Mouse (Mus musculus): ENCODE results near the gene Pde4d. TPM values are rescaled to one million over a fixed set of nuclear protein-coding genes. Genes with fewer than 3 reads are reported as not detected.

Gene Pde4d
- polyA plus RNA-seq, 1 experiment from 2014 or later: 29.2 TPM

- Histone ChIP-seq H3K9me3 (ENCODE audit: control insufficient read depth, low read length) (no peaks in the 10 kb centered on the region), H3K4me1 (ENCODE audit: control insufficient read depth in 2 of 2, insufficient read depth in 2 of 2, low read length in 2 of 2) (peaks cover 2 to 22% of the 10 kb centered on the region in 2 experiments), H3K27ac (replicated peaks in 1 of 2; ENCODE audit: control insufficient read depth in 1 of 2, insufficient read depth in 1 of 2, low read depth in 2 of 2, low read length in 2 of 2) (no peak overlapping the region), H3K9ac (ENCODE audit: low read length) (no peak overlapping the region), H3K36me3 (ENCODE audit: control insufficient read depth, insufficient read depth, low read length) (no peaks in the 10 kb centered on the region), H3K27me3 (ENCODE audit: control insufficient read depth, insufficient read depth, low read length) (no peaks in the 10 kb centered on the region), H3K4me3 (ENCODE audit: control insufficient read depth in 1 of 2, insufficient read depth in 1 of 2, low read depth in 1 of 2, low read length in 2 of 2) (no peak overlapping the region), H3K4me2 (ENCODE audit: low read length) (no peak overlapping the region)
- ATAC-seq (ENCODE audit: insufficient number of reproducible peaks, insufficient read depth, low FRiP score, low read depth): no peak
- 72% methylated on average over 8 of the region's 8 CpGs for WGBS
Observed at GRCm38 (mm10) chr13:109680229-109680628, 1230.5 kb downstream of the Pde4d start.

DNA sequence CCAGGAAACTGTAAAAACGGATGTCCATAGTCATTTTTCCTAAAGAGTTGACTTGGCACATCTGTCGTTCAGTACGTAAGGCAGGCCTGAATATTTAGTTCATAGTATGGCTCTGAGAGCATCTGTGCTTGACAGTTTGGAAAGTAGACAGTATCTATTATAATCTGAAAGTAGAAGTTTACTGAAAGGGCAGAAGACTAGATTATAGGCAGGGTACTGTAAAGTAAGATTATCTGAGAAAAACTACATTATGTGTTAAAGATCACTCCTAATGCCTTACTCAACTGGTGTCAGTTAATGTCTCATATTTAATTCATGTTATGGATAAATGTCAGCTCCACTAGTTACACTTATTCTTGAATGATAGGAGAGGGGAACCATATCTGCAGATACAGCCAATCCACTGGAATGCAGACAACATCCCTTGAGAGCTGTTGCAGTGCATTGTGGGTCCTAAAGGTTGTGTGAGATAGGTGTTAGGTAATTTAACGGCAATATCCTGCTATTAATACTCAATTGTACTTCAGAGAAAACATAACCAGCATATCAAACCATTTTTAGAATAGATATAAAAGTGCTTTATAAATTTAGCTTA, 1232.0 kb downstream of the Pde4d start:
- Histone ChIP-seq H3K36me3 (ENCODE audit: control insufficient read depth, insufficient read depth, low read length) (no peaks in the 10 kb centered on the region), H3K4me1 (ENCODE audit: control insufficient read depth in 2 of 2, insufficient read depth in 2 of 2, low read length in 2 of 2) (peaks cover 2 to 22% of the 10 kb centered on the region in 2 experiments), H3K27me3 (ENCODE audit: control insufficient read depth, insufficient read depth, low read length) (no peaks in the 10 kb centered on the region), H3K9ac (ENCODE audit: low read length) (no peak overlapping the region), H3K27ac (replicated peaks in 1 of 2; ENCODE audit: control insufficient read depth in 1 of 2, insufficient read depth in 1 of 2, low read depth in 2 of 2, low read length in 2 of 2) (no peak overlapping the region), H3K4me3 (ENCODE audit: control insufficient read depth in 1 of 2, insufficient read depth in 1 of 2, low read depth in 1 of 2, low read length in 2 of 2) (no peak overlapping the region), H3K9me3 (ENCODE audit: control insufficient read depth, low read length) (no peaks in the 10 kb centered on the region), H3K4me2 (ENCODE audit: low read length) (no peak overlapping the region)
- 73% methylated on average over 4 of the region's 4 CpGs for WGBS
- no peak for ATAC-seq (ENCODE audit: insufficient number of reproducible peaks, insufficient read depth, low FRiP score, low read depth)

DNA sequence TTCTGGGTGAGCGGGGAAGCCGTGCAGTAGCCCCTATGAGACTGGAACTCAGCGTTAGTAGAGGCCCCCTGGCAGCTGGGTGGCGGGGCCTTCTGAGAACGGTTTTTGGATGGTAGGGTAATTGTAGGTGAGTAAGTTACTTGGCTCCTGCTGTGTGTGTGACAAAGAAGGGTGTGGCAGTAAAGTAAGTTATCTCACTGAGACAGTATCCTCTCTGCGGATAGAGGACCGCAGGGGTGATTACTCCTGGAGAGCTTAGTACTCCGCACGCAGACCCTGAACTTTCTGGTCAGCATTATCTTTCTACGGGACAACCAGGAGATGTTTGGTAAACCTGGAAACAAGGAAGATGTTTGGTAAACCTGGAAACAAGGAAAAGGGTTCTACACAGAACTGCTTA, 1233.3 kb downstream of the Pde4d start:
- H3K27me3 ChIP-seq (ENCODE audit: control insufficient read depth, insufficient read depth, low read length): no peaks in the 10 kb centered on the region
- H3K9me3 ChIP-seq (ENCODE audit: control insufficient read depth, low read length): no peaks in the 10 kb centered on the region
- no peak overlapping the region for H3K27ac ChIP-seq (replicated peaks in 1 of 2; ENCODE audit: control insufficient read depth in 1 of 2, insufficient read depth in 1 of 2, low read depth in 2 of 2, low read length in 2 of 2)
- ATAC-seq (ENCODE audit: insufficient number of reproducible peaks, insufficient read depth, low FRiP score, low read depth): no peak
- H3K4me1 ChIP-seq (ENCODE audit: control insufficient read depth in 2 of 2, insufficient read depth in 2 of 2, low read length in 2 of 2): peaks cover 2 to 28% of the 10 kb centered on the region in 2 experiments
- no peaks in the 10 kb centered on the region for H3K36me3 ChIP-seq (ENCODE audit: control insufficient read depth, insufficient read depth, low read length)
- H3K4me2 ChIP-seq (ENCODE audit: low read length): no peak overlapping the region
- no peak overlapping the region for H3K9ac ChIP-seq (ENCODE audit: low read length)
- no peak overlapping the region for H3K4me3 ChIP-seq (ENCODE audit: control insufficient read depth in 1 of 2, insufficient read depth in 1 of 2, low read depth in 1 of 2, low read length in 2 of 2)
- 71% methylated on average over 10 of the region's 10 CpGs for WGBS

GRCm38 (mm10) chr13:109684985-109685295, 1235.2 kb downstream of the Pde4d start:
- WGBS: 19% methylated on average over 3 of the region's 3 CpGs
- peak overlapping the region; percentile 85 for H3K9ac ChIP-seq (ENCODE audit: low read length)
- no peaks in the 10 kb centered on the region for H3K27me3 ChIP-seq (ENCODE audit: control insufficient read depth, insufficient read depth, low read length)
- peak overlapping the region; percentile 95 to 99 for H3K27ac ChIP-seq (replicated peaks in 1 of 2; ENCODE audit: control insufficient read depth in 1 of 2, insufficient read depth in 1 of 2, low read depth in 2 of 2, low read length in 2 of 2)
- H3K9me3 ChIP-seq (ENCODE audit: control insufficient read depth, low read length): no peaks in the 10 kb centered on the region
- peak overlapping the region; percentile 73 for H3K4me2 ChIP-seq (ENCODE audit: low read length)
- no peak for ATAC-seq (ENCODE audit: insufficient number of reproducible peaks, insufficient read depth, low FRiP score, low read depth)
- no peaks in the 10 kb centered on the region for H3K36me3 ChIP-seq (ENCODE audit: control insufficient read depth, insufficient read depth, low read length)
- peak overlapping the region; percentile 58 to 68 for H3K4me3 ChIP-seq (ENCODE audit: control insufficient read depth in 1 of 2, insufficient read depth in 1 of 2, low read depth in 1 of 2, low read length in 2 of 2)
- H3K4me1 ChIP-seq (ENCODE audit: control insufficient read depth in 2 of 2, insufficient read depth in 2 of 2, low read length in 2 of 2): peaks cover 2 to 25% of the 10 kb centered on the region in 2 experiments

DNA sequence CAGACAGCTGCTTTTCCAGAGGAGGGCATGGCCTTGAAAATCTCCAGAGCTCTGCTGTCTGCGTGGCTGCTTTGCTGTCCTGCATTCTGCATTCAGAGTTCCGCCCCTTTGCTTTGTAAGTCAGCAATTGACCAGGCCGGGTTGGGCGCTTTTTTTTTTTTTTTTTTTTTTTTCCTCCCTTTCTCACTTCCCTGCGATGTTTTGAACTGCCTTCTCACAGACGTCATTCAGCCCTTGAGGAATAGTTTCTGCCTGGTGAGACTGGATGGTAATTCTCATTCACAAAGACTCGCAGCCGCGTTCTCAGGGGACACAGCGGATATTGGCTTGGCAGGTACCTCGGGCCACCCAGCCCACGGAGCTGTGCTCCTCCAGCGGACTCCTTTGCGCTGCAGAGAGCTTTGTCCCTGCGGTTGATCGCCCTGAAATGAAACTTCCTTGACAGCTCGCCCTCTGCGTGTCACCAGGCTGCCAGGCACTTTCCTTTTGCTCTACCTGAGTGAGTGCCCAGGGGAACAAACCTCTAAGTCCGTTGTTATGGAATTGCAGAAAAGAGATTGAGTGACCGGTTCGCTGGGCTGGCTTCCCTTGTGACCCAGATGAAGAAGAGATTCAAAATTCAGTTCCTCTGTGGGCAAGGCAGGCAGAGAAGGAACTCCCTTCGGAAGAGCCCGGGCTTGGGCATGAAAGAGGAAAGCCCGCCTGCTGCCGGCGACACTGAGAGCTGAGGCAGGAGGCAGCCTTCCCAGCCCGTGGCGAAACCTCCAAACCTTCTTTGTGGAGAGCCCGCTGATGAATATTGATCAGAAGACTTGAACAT, 1235.8 kb downstream of the Pde4d start:
- Histone ChIP-seq H3K27me3 (ENCODE audit: control insufficient read depth, insufficient read depth, low read length) (no peaks in the 10 kb centered on the region), H3K9me3 (ENCODE audit: control insufficient read depth, low read length) (no peaks in the 10 kb centered on the region), H3K4me3 (ENCODE audit: control insufficient read depth in 1 of 2, insufficient read depth in 1 of 2, low read depth in 1 of 2, low read length in 2 of 2) (peak overlapping the region; percentile 58 to 68), H3K27ac (replicated peaks in 1 of 2; ENCODE audit: control insufficient read depth in 1 of 2, insufficient read depth in 1 of 2, low read depth in 2 of 2, low read length in 2 of 2) (peak overlapping the region; percentile 95 to 99), H3K4me2 (ENCODE audit: low read length) (peak overlapping the region; percentile 73), H3K4me1 (ENCODE audit: control insufficient read depth in 2 of 2, insufficient read depth in 2 of 2, low read length in 2 of 2) (peaks cover 2 to 25% of the 10 kb centered on the region in 2 experiments), H3K36me3 (ENCODE audit: control insufficient read depth, insufficient read depth, low read length) (no peaks in the 10 kb centered on the region), H3K9ac (ENCODE audit: low read length) (peak overlapping the region; percentile 85)
- peak; percentile 60 for ATAC-seq (ENCODE audit: insufficient number of reproducible peaks, insufficient read depth, low FRiP score, low read depth)
- under 1% methylated on average over 29 of the region's 29 CpGs for WGBS

GRCm38 (mm10) chr13:109686116-109686876, 1236.5 kb downstream of the Pde4d start:
- Histone ChIP-seq H3K36me3 (ENCODE audit: control insufficient read depth, insufficient read depth, low read length) (no peaks in the 10 kb centered on the region), H3K27me3 (ENCODE audit: control insufficient read depth, insufficient read depth, low read length) (no peaks in the 10 kb centered on the region), H3K4me3 (ENCODE audit: control insufficient read depth in 1 of 2, insufficient read depth in 1 of 2, low read depth in 1 of 2, low read length in 2 of 2) (peak overlapping the region; percentile 58 to 68), H3K27ac (replicated peaks in 1 of 2; ENCODE audit: control insufficient read depth in 1 of 2, insufficient read depth in 1 of 2, low read depth in 2 of 2, low read length in 2 of 2) (peak overlapping the region; percentile 95 to 99), H3K9me3 (ENCODE audit: control insufficient read depth, low read length) (no peaks in the 10 kb centered on the region), H3K4me2 (ENCODE audit: low read length) (peak overlapping the region; percentile 73), H3K4me1 (ENCODE audit: control insufficient read depth in 2 of 2, insufficient read depth in 2 of 2, low read length in 2 of 2) (peaks cover 2 to 25% of the 10 kb centered on the region in 2 experiments), H3K9ac (ENCODE audit: low read length) (peak overlapping the region; percentile 85)
- ATAC-seq (ENCODE audit: insufficient number of reproducible peaks, insufficient read depth, low FRiP score, low read depth): 0 out of 2 replicates have a peak, but pooled peaks have one; percentile 24
- 3% methylated on average over 4 of the region's 4 CpGs for WGBS

DNA sequence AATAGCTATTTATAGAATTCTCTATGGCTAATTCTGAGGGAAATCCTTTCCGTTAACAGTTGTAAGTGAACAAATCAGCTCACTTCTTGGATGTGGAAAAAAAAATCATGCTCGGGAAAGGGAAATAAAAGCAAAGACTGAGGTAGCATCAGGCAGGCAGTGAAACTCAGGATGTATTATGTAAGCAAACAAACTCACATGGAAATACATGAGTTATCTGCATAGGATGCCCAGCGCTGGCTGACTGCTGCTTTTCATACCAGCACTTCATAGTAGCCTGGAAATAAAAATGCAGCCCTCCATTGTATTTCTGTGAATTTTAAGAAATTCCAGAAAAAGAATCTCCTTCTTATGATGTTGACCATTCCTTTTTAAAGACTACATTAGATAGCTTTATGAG, 1237.2 kb downstream of the Pde4d start:
- H3K4me3 ChIP-seq (ENCODE audit: control insufficient read depth in 1 of 2, insufficient read depth in 1 of 2, low read depth in 1 of 2, low read length in 2 of 2): peak overlapping the region; percentile 26 to 58; a peak in 3 of 4 replicates
- H3K9ac ChIP-seq (ENCODE audit: low read length): peak overlapping the region; percentile 85
- peaks cover 2 to 25% of the 10 kb centered on the region in 2 experiments for H3K4me1 ChIP-seq (ENCODE audit: control insufficient read depth in 2 of 2, insufficient read depth in 2 of 2, low read length in 2 of 2)
- 3% methylated on average over 3 of the region's 3 CpGs for WGBS
- no peaks in the 10 kb centered on the region for H3K27me3 ChIP-seq (ENCODE audit: control insufficient read depth, insufficient read depth, low read length)
- peak overlapping the region; percentile 45 to 95; a peak in 3 of 4 replicates for H3K27ac ChIP-seq (replicated peaks in 1 of 2; ENCODE audit: control insufficient read depth in 1 of 2, insufficient read depth in 1 of 2, low read depth in 2 of 2, low read length in 2 of 2)
- peak overlapping the region; percentile 73 for H3K4me2 ChIP-seq (ENCODE audit: low read length)
- H3K9me3 ChIP-seq (ENCODE audit: control insufficient read depth, low read length): no peaks in the 10 kb centered on the region
- H3K36me3 ChIP-seq (ENCODE audit: control insufficient read depth, insufficient read depth, low read length): no peaks in the 10 kb centered on the region
- no peak for ATAC-seq (ENCODE audit: insufficient number of reproducible peaks, insufficient read depth, low FRiP score, low read depth)
